Mouse (Mus musculus): Measurements from ENCODE around the gene Tbata. TPM values are rescaled to one million over a fixed set of nuclear protein-coding genes. Genes with fewer than 3 reads are reported as not detected.

Gene Tbata
- polyA plus RNA-seq, 1 experiment from 2014 or later: not detected

DNA sequence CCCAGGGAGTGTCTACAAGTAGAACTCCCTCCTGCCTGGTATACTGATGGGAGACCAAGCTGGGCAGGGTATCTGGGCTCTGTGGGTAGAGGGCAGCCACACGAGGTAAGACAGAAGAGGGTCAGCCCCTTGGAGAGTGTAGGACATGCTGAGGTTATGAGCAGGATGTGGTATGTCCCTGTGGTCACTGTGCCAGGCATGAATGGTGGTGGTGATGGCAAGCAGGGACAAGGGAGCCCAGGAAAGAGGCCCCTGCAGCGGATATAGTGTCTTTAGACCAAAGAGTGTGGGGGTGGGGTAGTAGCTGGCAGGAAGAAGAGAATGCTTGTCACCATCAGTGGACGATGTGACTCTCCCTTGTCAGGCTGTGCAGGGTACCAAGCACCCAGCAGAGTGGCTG lies 16.3 kb downstream of the Tbata start:
- WGBS: 54% methylated on average over 3 of the region's 3 CpGs
- no peak for ATAC-seq (ENCODE audit: insufficient number of reproducible peaks, low FRiP score)

DNA sequence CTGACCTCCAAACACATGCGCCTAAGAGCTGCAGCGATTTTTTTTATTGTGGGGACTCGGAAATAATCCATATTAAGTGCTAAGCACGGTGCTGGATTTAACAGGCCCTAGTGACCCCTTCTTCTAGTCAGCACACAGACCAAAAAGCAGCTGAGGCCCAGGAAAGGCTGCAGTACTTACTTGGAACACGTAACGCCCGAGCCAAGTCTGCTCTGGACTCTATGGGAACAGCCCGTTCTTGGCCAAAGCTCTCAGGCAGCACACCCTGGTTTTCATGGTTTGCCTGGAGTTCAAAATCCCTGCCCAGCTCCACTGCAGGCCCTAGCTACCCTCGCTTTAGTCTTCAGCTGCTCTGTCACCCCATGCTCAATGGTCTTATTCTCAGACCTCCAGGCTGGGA lies 22.9 kb downstream of the Tbata start:
- H3K27me3 ChIP-seq (replicated peaks): peaks cover 15% of the 10 kb centered on the region
- H3K4me3 ChIP-seq: no peak overlapping the region
- ATAC-seq (ENCODE audit: insufficient number of reproducible peaks, low FRiP score): no peak
- peaks cover under 1% of the 10 kb centered on the region for H3K4me1 ChIP-seq (replicated peaks)
- no peak overlapping the region for H3K4me2 ChIP-seq
- no peaks in the 10 kb centered on the region for H3K9me3 ChIP-seq (replicated peaks)
- H3K36me3 ChIP-seq: no peaks in the 10 kb centered on the region
- no peak overlapping the region for H3K9ac ChIP-seq
- 75% methylated on average over 9 of the region's 9 CpGs for WGBS
- no peak overlapping the region for H3K27ac ChIP-seq (ENCODE audit: poor library complexity, severe bottlenecking)

More for the DNA sequence above, 16.3 kb downstream of the Tbata start:
- no peaks in the 10 kb centered on the region for H3K36me3 ChIP-seq
- no peak overlapping the region for H3K27ac ChIP-seq (ENCODE audit: poor library complexity, severe bottlenecking)
- no peak overlapping the region for H3K9ac ChIP-seq
- no peak overlapping the region for H3K4me3 ChIP-seq
- H3K4me1 ChIP-seq (replicated peaks): no peaks in the 10 kb centered on the region
- peaks cover 28% of the 10 kb centered on the region for H3K27me3 ChIP-seq (replicated peaks)
- H3K4me2 ChIP-seq: no peak overlapping the region
- H3K9me3 ChIP-seq (replicated peaks): peaks cover 4% of the 10 kb centered on the region; the same call in 1 of the 2 replicates

DNA sequence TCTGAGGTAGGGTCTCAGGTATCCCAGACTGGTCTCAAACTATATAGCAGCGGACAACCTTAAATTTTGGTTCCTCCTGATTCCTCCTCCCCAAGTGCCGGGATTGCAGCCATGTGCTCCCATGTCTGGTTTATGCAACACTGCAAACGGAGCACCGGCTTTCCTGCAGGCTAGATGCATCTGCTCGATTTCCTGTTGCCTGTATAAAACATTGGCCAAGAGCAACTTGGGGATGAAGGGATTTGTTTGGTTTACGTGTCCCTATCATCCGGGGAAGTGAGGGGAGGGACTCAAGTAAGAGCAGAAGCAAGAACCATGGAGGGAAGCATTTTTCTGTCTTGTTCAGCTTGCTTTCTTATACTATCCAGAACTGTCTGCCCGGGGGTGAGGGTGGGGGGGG lies 23.5 kb downstream of the Tbata start:
- Histone ChIP-seq H3K4me1 (replicated peaks) (peaks cover 4% of the 10 kb centered on the region), H3K4me2 (no peak overlapping the region), H3K9me3 (replicated peaks) (no peaks in the 10 kb centered on the region), H3K27me3 (replicated peaks) (peaks cover 15% of the 10 kb centered on the region), H3K9ac (no peak overlapping the region), H3K36me3 (no peaks in the 10 kb centered on the region), H3K27ac (ENCODE audit: poor library complexity, severe bottlenecking) (no peak overlapping the region), H3K4me3 (no peak overlapping the region)
- ATAC-seq (ENCODE audit: insufficient number of reproducible peaks, low FRiP score): no peak
- 69% methylated on average over 8 of the region's 8 CpGs for WGBS

DNA sequence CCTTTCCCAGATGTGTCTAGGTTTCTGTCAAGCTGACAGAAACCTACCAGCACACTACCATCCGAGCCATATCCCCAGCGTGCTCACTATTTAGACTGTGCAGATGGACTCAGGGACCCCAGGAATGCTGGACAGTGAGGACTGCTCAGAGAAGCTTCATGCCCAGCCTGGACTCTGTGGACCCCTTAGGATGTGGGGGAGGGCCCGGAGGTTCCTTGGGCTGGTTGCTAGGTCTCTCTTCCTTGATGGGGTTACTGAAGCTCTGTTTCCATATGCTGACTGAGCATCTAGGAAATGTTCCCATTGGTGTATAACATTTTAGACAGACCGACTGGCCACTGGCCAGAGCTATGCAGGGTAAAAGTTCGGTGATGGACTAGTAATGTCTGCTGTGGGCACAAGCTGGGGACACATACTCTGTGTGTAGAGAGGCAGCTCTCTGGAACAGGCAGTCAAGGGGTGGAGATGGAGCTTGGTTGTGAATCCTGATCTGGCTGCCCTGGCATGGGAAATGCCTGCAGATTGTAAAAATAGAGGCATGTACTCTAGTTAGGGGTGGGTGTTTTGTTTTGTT lies 24.1 kb downstream of the Tbata start:
- no peak overlapping the region for H3K9ac ChIP-seq
- WGBS: 81% methylated on average over 5 of the region's 5 CpGs
- H3K9me3 ChIP-seq (replicated peaks): no peaks in the 10 kb centered on the region
- H3K4me1 ChIP-seq (replicated peaks): peaks cover 4% of the 10 kb centered on the region
- no peaks in the 10 kb centered on the region for H3K36me3 ChIP-seq
- no peak overlapping the region for H3K4me2 ChIP-seq
- peaks cover 15% of the 10 kb centered on the region for H3K27me3 ChIP-seq (replicated peaks)
- ATAC-seq (ENCODE audit: insufficient number of reproducible peaks, low FRiP score): no peak
- no peak overlapping the region for H3K4me3 ChIP-seq
- no peak overlapping the region for H3K27ac ChIP-seq (ENCODE audit: poor library complexity, severe bottlenecking)

DNA sequence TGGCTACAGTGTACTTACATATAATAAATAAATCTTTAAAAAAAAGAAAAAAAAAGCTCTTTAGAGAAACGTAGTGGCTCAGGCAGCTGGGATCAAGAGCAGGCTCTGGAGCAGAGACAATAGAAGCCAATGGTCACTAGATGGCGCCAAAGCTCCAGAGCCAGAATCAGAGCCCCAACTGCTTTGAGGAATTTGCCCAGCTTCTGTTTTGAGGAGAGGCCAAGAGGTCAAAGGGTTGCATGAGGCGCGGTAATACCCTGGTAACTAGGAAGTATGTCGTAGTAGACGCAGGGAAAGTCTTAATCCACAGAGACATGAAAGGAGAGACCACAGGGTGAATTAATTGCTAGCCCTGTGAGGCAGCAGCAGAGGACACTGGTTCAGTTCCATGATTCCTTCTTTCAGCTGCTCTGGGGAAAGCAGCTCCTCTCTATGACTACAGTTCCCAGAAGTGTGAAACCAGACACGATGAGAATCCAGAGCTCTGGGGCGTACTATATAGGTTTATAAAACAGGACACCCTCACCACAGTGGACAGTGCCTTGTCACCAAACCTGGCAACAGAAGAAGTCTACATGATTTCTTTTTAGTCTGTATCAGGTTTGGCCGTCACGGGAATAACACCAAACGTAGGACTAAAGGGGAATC lies 27.9 kb downstream of the Tbata start:
- Histone ChIP-seq H3K36me3 (no peaks in the 10 kb centered on the region), H3K27ac (ENCODE audit: poor library complexity, severe bottlenecking) (no peak overlapping the region)

DNA sequence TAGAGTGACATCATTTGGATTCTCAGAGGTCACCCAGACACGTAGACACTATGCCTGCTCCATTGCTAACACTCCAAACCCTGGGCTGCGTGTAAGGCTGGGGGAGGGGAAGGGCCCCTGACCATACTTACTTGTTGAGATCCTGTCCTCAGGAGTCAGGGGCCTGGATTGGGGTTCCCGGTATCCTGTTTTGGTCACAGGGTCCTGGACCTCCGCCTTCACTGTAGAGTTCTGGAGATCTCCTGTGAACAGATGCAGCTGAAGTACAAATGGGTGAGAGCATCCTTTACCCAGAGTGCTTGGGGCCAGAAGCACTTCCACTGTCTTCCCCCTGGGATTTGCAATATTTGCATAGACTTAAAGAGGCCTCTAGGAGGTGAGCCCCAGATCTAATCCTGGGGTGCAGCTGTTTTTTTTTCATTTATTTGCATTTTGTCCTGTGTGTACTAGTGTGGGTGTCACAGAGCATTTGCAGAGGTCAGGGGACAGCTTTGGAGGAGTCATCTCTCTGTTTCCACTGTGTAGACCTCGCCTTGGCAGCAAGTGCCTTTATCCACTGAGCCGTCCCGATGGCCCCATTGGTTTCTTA lies 28.6 kb downstream of the Tbata start:
- Histone ChIP-seq H3K9me3 (replicated peaks) (no peaks in the 10 kb centered on the region), H3K27ac (ENCODE audit: poor library complexity, severe bottlenecking) (no peak overlapping the region), H3K36me3 (no peaks in the 10 kb centered on the region), H3K27me3 (replicated peaks) (peaks cover 19% of the 10 kb centered on the region), H3K4me3 (no peak overlapping the region), H3K9ac (no peak overlapping the region), H3K4me2 (no peak overlapping the region), H3K4me1 (replicated peaks) (peaks cover 12% of the 10 kb centered on the region)
- no peak for ATAC-seq (ENCODE audit: insufficient number of reproducible peaks, low FRiP score)
- WGBS: 81% methylated on average over 7 of the region's 7 CpGs

More for the DNA sequence above, 27.9 kb downstream of the Tbata start:
- no peak overlapping the region for H3K4me3 ChIP-seq
- H3K4me2 ChIP-seq: no peak overlapping the region
- H3K27me3 ChIP-seq (replicated peaks): peaks cover 19% of the 10 kb centered on the region
- H3K9ac ChIP-seq: no peak overlapping the region
- no peaks in the 10 kb centered on the region for H3K9me3 ChIP-seq (replicated peaks)
- 29% methylated on average over 11 of the region's 11 CpGs for WGBS
- H3K4me1 ChIP-seq (replicated peaks): peaks cover 12% of the 10 kb centered on the region
- no peak for ATAC-seq (ENCODE audit: insufficient number of reproducible peaks, low FRiP score)

DNA sequence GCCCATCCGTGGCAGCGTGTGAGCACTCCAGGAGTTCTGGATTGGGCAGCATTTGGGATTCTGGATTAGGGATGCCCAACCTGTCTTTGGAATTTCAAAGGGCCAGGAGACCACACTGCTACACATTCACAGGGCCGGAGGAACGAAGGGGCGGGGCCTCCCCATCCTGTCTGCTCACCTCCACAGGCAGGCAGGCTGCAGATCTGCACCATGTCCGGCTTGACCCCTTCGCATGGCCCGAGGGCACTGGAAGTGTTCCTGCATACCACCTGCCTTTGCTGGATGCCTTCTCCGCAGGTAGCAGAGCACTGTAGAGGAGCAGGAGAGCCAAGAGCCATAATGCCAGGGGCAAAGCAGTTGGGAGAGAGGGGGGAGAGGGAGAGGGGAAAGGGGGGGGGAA lies 29.2 kb downstream of the Tbata start:
- Histone ChIP-seq H3K27me3 (replicated peaks) (peaks cover 19% of the 10 kb centered on the region), H3K27ac (ENCODE audit: poor library complexity, severe bottlenecking) (no peak overlapping the region), H3K9me3 (replicated peaks) (no peaks in the 10 kb centered on the region), H3K4me2 (no peak overlapping the region), H3K9ac (no peak overlapping the region), H3K4me3 (no peak overlapping the region), H3K4me1 (replicated peaks) (peaks cover 12% of the 10 kb centered on the region), H3K36me3 (no peaks in the 10 kb centered on the region)
- no peak for ATAC-seq (ENCODE audit: insufficient number of reproducible peaks, low FRiP score)
- 63% methylated on average over 9 of the region's 9 CpGs for WGBS

DNA sequence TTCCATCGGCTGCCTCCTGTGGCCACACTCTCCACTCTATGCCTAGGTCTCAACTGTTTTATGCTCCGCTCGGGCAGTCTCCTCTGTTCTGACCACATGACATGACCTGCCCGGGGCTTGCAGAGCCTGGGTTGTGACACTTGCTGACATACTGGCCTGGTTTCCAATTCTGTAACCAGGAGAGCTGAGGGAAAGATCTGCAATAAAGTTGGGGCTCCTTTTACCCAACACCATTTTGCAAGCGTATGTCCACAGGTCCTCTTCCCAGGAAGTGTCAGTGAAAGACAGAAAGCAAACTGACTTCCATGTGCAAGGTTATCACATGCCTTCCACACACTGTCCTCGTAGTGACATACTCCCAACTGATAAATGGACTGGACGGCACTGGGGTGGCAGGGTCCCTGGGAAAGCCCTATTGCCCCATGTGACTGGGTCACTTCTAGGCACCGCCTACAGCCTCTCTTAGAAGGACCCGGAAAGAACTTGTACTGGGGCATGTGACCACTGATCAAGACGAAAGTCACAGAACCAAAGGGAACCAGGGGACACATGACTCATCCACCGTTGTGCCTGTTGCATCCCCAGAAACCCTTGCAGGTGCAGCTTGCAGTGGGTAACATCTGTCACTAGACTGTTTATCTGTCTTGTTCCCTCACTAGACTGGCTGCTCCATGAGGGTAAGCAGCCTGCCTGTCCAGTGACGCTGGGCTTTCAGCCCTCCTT lies 30.0 kb downstream of the Tbata start:
- peaks cover 19% of the 10 kb centered on the region for H3K27me3 ChIP-seq (replicated peaks)
- no peak overlapping the region for H3K4me2 ChIP-seq
- no peak overlapping the region for H3K4me3 ChIP-seq
- WGBS: 55% methylated on average over 12 of the region's 12 CpGs
- no peak overlapping the region for H3K27ac ChIP-seq (ENCODE audit: poor library complexity, severe bottlenecking)
- peaks cover 12% of the 10 kb centered on the region for H3K4me1 ChIP-seq (replicated peaks)
- H3K9me3 ChIP-seq (replicated peaks): no peaks in the 10 kb centered on the region
- ATAC-seq (ENCODE audit: insufficient number of reproducible peaks, low FRiP score): no peak
- H3K36me3 ChIP-seq: no peaks in the 10 kb centered on the region
- H3K9ac ChIP-seq: no peak overlapping the region

DNA sequence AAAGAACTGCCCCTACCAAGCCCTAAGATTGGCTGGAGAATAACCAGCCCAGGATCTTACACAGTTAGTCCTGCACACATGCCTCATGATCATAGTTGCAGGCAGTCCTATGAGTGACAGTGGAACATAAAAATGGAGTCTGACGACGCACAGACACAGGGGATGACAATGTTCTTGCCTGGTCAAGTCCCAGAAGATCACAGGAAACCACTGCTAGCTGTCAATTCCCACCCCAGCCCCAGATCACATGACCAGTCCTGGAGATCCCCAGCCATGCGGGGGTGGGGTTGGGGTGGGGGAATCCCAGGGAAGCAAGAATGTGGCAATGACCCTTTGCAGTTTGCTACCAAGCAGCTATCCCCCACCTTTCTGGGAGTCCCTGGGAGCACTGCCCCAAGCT lies 32.2 kb downstream of the Tbata start:
- ATAC-seq (ENCODE audit: insufficient number of reproducible peaks, low FRiP score): no peak
- Histone ChIP-seq H3K4me2 (no peak overlapping the region), H3K4me1 (replicated peaks) (peaks cover 18% of the 10 kb centered on the region), H3K4me3 (no peak overlapping the region), H3K36me3 (no peaks in the 10 kb centered on the region), H3K9ac (no peak overlapping the region), H3K9me3 (replicated peaks) (no peaks in the 10 kb centered on the region), H3K27ac (ENCODE audit: poor library complexity, severe bottlenecking) (no peak overlapping the region), H3K27me3 (replicated peaks) (peaks cover 6% of the 10 kb centered on the region; the same call in 1 of the 2 replicates)
- WGBS: 36% methylated on average over 3 of the region's 3 CpGs

DNA sequence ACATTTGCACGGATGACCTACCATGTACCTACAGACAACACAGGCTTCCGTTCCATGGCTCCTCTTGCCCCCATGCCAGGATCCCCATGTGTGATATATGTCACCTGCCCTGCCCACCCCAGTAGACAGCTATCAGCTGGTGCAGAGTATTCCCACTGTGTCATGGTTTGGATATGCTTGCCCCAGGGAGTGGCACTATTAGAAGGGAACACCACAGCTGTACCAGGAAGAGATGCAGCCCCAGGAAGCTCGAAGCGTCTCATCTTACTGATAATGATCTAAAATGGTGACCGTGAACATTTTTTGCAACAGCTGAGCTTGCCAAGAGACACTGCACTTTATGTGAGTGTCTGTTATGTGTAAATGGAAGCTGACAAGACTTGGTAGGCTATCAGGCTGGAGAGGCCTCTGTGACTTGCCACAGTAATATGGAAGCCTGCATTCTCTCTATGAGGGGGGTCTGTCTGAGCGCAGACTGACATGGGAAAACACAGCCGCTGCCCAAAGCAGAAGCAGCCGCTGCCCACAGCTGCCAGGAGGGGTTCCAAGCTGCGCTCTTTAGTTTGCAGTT lies 36.4 kb downstream of the Tbata start:
- ATAC-seq (ENCODE audit: insufficient number of reproducible peaks, low FRiP score): no peak
- Histone ChIP-seq H3K27me3 (replicated peaks) (peaks cover 15% of the 10 kb centered on the region), H3K9ac (no peak overlapping the region), H3K4me2 (no peak overlapping the region), H3K9me3 (replicated peaks) (no peaks in the 10 kb centered on the region), H3K36me3 (no peaks in the 10 kb centered on the region), H3K4me3 (no peak overlapping the region), H3K27ac (ENCODE audit: poor library complexity, severe bottlenecking) (no peak overlapping the region), H3K4me1 (replicated peaks) (peaks cover 15% of the 10 kb centered on the region)
- WGBS: 68% methylated on average over 9 of the region's 9 CpGs

DNA sequence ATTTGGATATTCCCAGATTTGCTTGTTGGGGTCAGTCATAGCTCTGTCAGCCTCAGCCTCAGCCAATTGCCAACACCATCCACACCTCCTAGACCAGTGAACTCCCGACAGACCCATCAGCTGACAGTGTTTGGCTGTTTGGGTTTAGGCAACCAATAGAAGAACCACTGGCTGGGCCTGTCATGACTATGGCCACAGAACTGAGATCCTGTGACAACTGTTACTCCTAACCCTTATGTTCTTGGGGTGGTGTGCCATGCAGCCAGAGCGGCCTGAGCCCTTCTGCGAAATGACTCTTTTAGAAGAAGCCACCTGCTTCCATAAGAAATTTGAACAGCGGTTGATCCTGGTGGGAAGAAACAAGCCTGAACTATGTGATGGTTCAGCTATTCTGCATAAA lies 39.4 kb downstream of the Tbata start:
- peaks cover 6% of the 10 kb centered on the region for H3K9me3 ChIP-seq (replicated peaks)
- H3K36me3 ChIP-seq: no peaks in the 10 kb centered on the region
- H3K27me3 ChIP-seq (replicated peaks): peaks cover 19% of the 10 kb centered on the region
- ATAC-seq (ENCODE audit: insufficient number of reproducible peaks, low FRiP score): no peak
- H3K4me2 ChIP-seq: no peak overlapping the region
- WGBS: 79% methylated on average over 4 of the region's 4 CpGs
- H3K4me3 ChIP-seq: no peak overlapping the region
- peaks cover 12% of the 10 kb centered on the region for H3K4me1 ChIP-seq (replicated peaks)
- no peak overlapping the region for H3K27ac ChIP-seq (ENCODE audit: poor library complexity, severe bottlenecking)
- no peak overlapping the region for H3K9ac ChIP-seq
